Mouse (Mus musculus) cortical plate, adult 2 months (tissue): ENCODE data around the gene Stx6.

Source experiments
- CTCF ChIP-seq: fragments of 200-500 bp; IDR thresholded peaks from 2 replicates; pipeline ENCODE4 v1.5.1; 2011; ENCODE audit warnings: mild to moderate bottlenecking, control low read depth, low read length; ENCODE audit not compliant: insufficient read depth; ENCODE audit errors: extremely low read depth
- POLR2A ChIP-seq: fragments of 200-500 bp; IDR thresholded peaks from 2 replicates; pipeline ENCODE4 v1.6.1; 2011; ENCODE audit warnings: mild to moderate bottlenecking, low read length, control low read depth; ENCODE audit not compliant: insufficient read depth; ENCODE audit errors: extremely low read depth

DNA sequence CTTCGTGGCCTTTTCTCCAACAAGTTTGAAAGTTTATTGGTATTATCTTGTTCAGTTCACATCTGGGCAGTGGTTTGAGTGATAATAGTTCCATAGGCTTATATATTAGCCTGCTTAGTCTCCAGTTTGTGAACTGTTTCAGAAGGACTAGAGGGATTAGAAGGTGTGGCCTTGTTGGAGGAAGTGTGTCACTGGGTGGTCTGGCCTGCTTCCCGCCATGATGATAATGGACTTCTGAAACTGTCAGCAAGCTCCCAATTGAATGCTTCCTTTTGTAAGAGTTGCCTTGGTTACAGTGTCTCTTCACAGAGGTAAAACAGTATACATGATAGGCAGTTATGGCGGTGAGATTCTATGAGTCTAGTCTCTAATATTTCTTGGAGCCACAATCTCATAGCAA, 9.1 kb upstream of the Stx6 start:
- TF ChIP-seq CTCF = no peak
- no peak for TF ChIP-seq POLR2A
